Mouse (Mus musculus) megakaryocyte, adult 5-6 weeks (primary cell): ENCODE measurements around the gene Pyurf. TPM values are rescaled to one million over a fixed set of nuclear protein-coding genes. Genes with fewer than 3 reads are reported as not detected.
A peak's percentile ranks its signal among the peaks of the same experiment; 100 is the strongest.

Experiments
- ATAC-seq: 2 replicates; pipeline ENCODE4 v1.8.0; 2016; ENCODE audit warnings: mild to moderate bottlenecking, inconsistent platforms; ENCODE audit not compliant: poor library complexity, severe bottlenecking
- total RNA-seq, 2 experiments: library from RNA; stranded (forward) in 1 of 2; stranded (reverse) in 1 of 2; fragments of 153-499, 151-499 nt in 1 of 2; fragments of 221-1000, 200-1000 nt in 1 of 2; gene quantifications; 2 replicates each; pipeline versions ENCODE4 v1.2.3 to v1.2.4; 2015 to 2017

The Pyurf gene
- total RNA-seq (2015) (3.5 and 3.6 TPM in 2 replicates), total RNA-seq (2017) (7.9 and 9.1 TPM in 2 replicates)

- ATAC-seq: peak; percentile 90
These were observed at the start of gene Pyurf for GRCm38 (mm10) chr6:57691467-57692261. TSS of gene Pyurf (minus strand) at chr6:57692078.

- ATAC-seq: no peak
These were observed 29.5 kb upstream of the Pyurf start for GRCm38 (mm10) chr6:57721347-57721746.

- peak; percentile 69 for ATAC-seq
These were observed 19.8 kb upstream of the Pyurf start for GRCm38 (mm10) chr6:57711726-57712125.

GRCm38 (mm10) chr6:57706721-57707120 is 14.8 kb upstream of the Pyurf start:
- ATAC-seq: no peak

- ATAC-seq: 0 out of 2 replicates have a peak, but pooled peaks have one; percentile 2
These were observed 11.8 kb upstream of the Pyurf start for GRCm38 (mm10) chr6:57703703-57704102.

- ATAC-seq: peak; percentile 91
These were observed 11.0 kb upstream of the Pyurf start for GRCm38 (mm10) chr6:57702743-57703499.

- peak; percentile 26 for ATAC-seq
These were observed 10.5 kb upstream of the Pyurf start, which contains the start of gene Lancl2 for GRCm38 (mm10) chr6:57702376-57702742. TSS of gene Lancl2 (plus strand) at chr6:57702540.

- ATAC-seq: no peak
These were observed 9.8 kb upstream of the Pyurf start for GRCm38 (mm10) chr6:57701686-57702085.

- no peak for ATAC-seq
These were observed 1.2 kb upstream of the Pyurf start for GRCm38 (mm10) chr6:57693116-57693515.

GRCm38 (mm10) chr6:57684156-57684555 is 7.7 kb downstream of the Pyurf start:
- ATAC-seq: no peak

GRCm38 (mm10) chr6:57661295-57661694 is 30.6 kb downstream of the Pyurf start:
- ATAC-seq: peak; percentile 45; the same call in 1 of the 2 replicates

- no peak for ATAC-seq
These were observed 44.6 kb downstream of the Pyurf start for GRCm38 (mm10) chr6:57647256-57647655.

GRCm38 (mm10) chr6:57641789-57642188 is 50.1 kb downstream of the Pyurf start:
- peak; percentile 62 for ATAC-seq

GRCm38 (mm10) chr6:57639531-57639930 is 52.3 kb downstream of the Pyurf start:
- no peak for ATAC-seq

Other genes starting within 250 kb of the Pyurf start
- gene Ppm1k, start 156.6 kb downstream of the Pyurf start, total RNA-seq (2015): 6.7 and 8.1 TPM in 2 replicates
- gene Ppm1k, start 156.6 kb downstream of the Pyurf start, total RNA-seq (2017): 10.5 and 11.2 TPM in 2 replicates
- 18.0 and 26.5 TPM in 2 replicates for gene Herc6, start 111.1 kb downstream of the Pyurf start, total RNA-seq (2015)
- 14.1 and 15.3 TPM in 2 replicates for gene Herc6, start 111.1 kb downstream of the Pyurf start, total RNA-seq (2017)
- gene Lancl2, start 10.5 kb upstream of the Pyurf start, total RNA-seq (2015): 26.0 and 29.7 TPM in 2 replicates
- 26.3 and 28.7 TPM in 2 replicates for gene Lancl2, start 10.5 kb upstream of the Pyurf start, total RNA-seq (2017)
- 12.1 and 16.5 TPM in 2 replicates for gene Vopp1, start 133.1 kb upstream of the Pyurf start, total RNA-seq (2015)
- 14.4 and 16.3 TPM in 2 replicates for gene Vopp1, start 133.1 kb upstream of the Pyurf start, total RNA-seq (2017)
- gene Vmn1r21, start 158.3 kb upstream of the Pyurf start, total RNA-seq (2015): not detected in 2 replicates
- not detected in 2 replicates for gene Vmn1r21, start 158.3 kb upstream of the Pyurf start, total RNA-seq (2017)
- not detected in 2 replicates for gene Vmn1r22, start 215.9 kb upstream of the Pyurf start, total RNA-seq (2015)
- not detected in 2 replicates for gene Vmn1r22, start 215.9 kb upstream of the Pyurf start, total RNA-seq (2017)
- gene Vmn1r23, start 234.8 kb upstream of the Pyurf start, total RNA-seq (2015): not detected in 2 replicates
- not detected in 2 replicates for gene Vmn1r23, start 234.8 kb upstream of the Pyurf start, total RNA-seq (2017)